Mouse (Mus musculus) embryonic facial prominence, embryonic 12.5 days (tissue): ENCODE results near the gene Tbc1d8. TPM values are rescaled to one million over a fixed set of nuclear protein-coding genes. Genes with fewer than 3 reads are reported as not detected.

ENCODE experiments used
- ATAC-seq: fragments of 200-750 bp; cut with Nextera tagmentation; 2 replicates; pipeline ENCODE4 v1.8.0; 2017; ENCODE audit not compliant: insufficient number of reproducible peaks, insufficient read depth, low FRiP score, low TSS enrichment
- H3K27ac ChIP-seq: fragments of 300-500 bp; sonication (generic); 2 replicates; pipeline ENCODE4 v1.5.1; 2016; ENCODE audit warnings: mild to moderate bottlenecking
- H3K27me3 ChIP-seq: fragments of 300-500 bp; sonication (generic); 2 replicates; pipeline ENCODE4 v1.6.1; 2016; ENCODE audit warnings: mild to moderate bottlenecking, moderate library complexity
- H3K36me3 ChIP-seq: fragments of 300-500 bp; sonication (generic); 2 replicates; pipeline ENCODE4 v1.6.1; 2016; ENCODE audit warnings: mild to moderate bottlenecking
- H3K4me1 ChIP-seq: fragments of 300-500 bp; sonication (generic); 2 replicates; pipeline ENCODE4 v1.6.1; 2016
- H3K4me2 ChIP-seq: fragments of 300-500 bp; sonication (generic); replicated peaks from 2 replicates; pipeline ENCODE4 v1.6.1; 2016; ENCODE audit warnings: mild to moderate bottlenecking, moderate library complexity
- H3K4me3 ChIP-seq: fragments of 300-500 bp; sonication (generic); 2 replicates; pipeline ENCODE4 v1.5.1; 2016; ENCODE audit warnings: mild to moderate bottlenecking
- H3K9ac ChIP-seq: fragments of 300-500 bp; sonication (generic); 2 replicates; pipeline ENCODE4 v1.6.1; 2016; ENCODE audit warnings: mild to moderate bottlenecking, moderate library complexity
- H3K9me3 ChIP-seq: fragments of 300-500 bp; sonication (generic); 2 replicates; pipeline ENCODE4 v1.6.1; 2016; ENCODE audit warnings: mild to moderate bottlenecking, moderate library complexity
- WGBS: fragments of 180-500 bp; shearing (Covaris S2); methylation state at CpG from one replicate; pipeline ENCODE4 v1.1.7; 2016; 5-methylcytosine and 5-hydroxymethylcytosine counted together
- polyA plus RNA-seq: library from polyadenylated mRNA; unstranded; fragments of >200 nt; fragmentation: Nextera tagmentation; extraction: Ambion mirVana; gene quantifications from 2 replicates; pipeline ENCODE4 v1.2.1, GENCODE M21; 2016

The Tbc1d8 gene
- polyA plus RNA-seq, 1 experiment from 2014 or later: 9.4 TPM

- H3K4me1 ChIP-seq: peaks cover 11% of the 10 kb centered on the region; the same call in 1 of the 2 replicates
- H3K36me3 ChIP-seq: no peaks in the 10 kb centered on the region
- H3K9me3 ChIP-seq: no peaks in the 10 kb centered on the region
- 86% methylated on average over 1 of the region's 1 CpGs for WGBS
- no peak overlapping the region for H3K9ac ChIP-seq
- no peak overlapping the region for H3K4me2 ChIP-seq
- no peak overlapping the region for H3K27ac ChIP-seq
- no peak overlapping the region for H3K4me3 ChIP-seq
- peaks cover 19% of the 10 kb centered on the region for H3K27me3 ChIP-seq
- ATAC-seq: no peak
Observed at GRCm38 (mm10) chr1:39476341-39476740, 2.2 kb downstream of the Tbc1d8 start.

GRCm38 (mm10) chr1:39474516-39474915, 4.0 kb downstream of the Tbc1d8 start:
- Histone ChIP-seq H3K27ac (no peak overlapping the region), H3K9ac (no peak overlapping the region), H3K9me3 (no peaks in the 10 kb centered on the region), H3K4me2 (no peak overlapping the region), H3K36me3 (no peaks in the 10 kb centered on the region), H3K4me3 (no peak overlapping the region), H3K27me3 (peaks cover 19% of the 10 kb centered on the region), H3K4me1 (peaks cover 11% of the 10 kb centered on the region; the same call in 1 of the 2 replicates)
- WGBS: 77% methylated on average over 9 of the region's 9 CpGs
- no peak for ATAC-seq

DNA sequence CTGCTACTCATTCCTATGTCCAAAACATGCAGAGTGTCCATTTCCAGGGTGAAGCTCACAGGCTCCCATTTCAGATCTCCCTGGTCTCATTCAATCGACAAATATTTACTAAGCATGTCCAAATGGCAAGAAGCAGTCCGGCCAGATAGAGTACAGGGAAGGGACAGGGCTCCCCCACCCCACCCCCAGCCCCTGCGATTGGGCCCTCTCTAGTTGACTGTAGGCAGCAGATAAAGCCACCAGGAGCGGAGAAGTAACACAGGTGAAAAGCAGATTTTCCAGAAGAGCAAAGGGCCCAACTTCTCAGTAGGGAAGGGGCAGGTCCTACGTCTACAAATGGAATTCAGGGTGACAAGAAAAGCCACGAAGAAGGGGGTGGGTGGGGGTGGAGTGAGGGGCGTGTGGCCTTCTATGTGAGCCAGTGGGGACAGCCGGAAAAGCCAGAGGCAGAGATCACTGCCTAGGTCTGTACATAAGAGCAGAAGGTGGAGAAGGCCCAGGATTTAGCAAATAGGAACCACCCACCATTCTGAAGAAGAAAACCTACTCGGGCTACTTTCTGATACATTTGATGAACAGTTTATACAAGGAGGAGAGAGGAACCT, 7.2 kb downstream of the Tbc1d8 start:
- Histone ChIP-seq H3K27me3 (peaks cover 2% of the 10 kb centered on the region; the same call in 1 of the 2 replicates), H3K4me1 (no peaks in the 10 kb centered on the region), H3K9me3 (no peaks in the 10 kb centered on the region), H3K4me2 (no peak overlapping the region), H3K9ac (no peak overlapping the region), H3K36me3 (no peaks in the 10 kb centered on the region), H3K27ac (no peak overlapping the region), H3K4me3 (no peak overlapping the region)
- WGBS: 75% methylated on average over 9 of the region's 9 CpGs
- no peak for ATAC-seq

DNA sequence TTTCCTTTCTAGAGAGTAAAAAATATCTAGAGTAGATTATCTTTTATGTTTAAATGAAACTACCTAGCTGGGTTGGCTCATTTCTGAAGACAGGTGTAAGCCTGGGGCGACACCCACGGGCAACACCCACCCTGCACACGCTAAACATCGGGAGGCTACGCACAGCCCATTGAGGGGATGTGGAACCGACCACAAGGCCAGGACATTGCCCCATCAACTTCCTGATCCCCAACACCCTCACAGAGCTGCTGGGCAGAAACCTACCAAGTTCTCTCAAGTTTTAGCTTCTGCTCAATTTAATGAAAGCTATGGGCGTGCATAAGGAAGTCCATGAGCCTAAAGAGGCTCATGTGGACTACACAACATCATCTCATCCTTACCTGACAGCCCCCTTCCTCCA, 9.6 kb downstream of the Tbc1d8 start:
- ATAC-seq: no peak
- 94% methylated on average over 7 of the region's 7 CpGs for WGBS

DNA sequence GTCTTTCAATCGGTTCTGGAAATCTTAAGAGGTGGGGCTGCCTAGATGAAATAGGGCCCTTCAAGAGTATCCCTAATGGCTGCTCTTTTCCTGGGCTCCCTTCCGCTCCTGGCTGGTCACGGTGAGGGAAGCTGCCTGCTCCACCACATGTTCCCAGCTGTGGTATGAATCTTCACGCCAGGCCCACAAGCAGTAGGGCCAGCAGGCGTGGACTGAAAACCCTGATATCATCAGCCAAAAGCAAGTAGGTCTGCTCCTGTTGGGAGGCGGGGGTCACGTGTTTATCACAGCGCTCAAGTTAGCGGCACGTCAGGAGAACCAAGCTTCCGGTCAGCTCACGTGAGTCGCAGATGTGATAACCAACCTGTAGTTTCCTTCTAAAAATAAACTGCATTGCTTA, 12.0 kb downstream of the Tbc1d8 start:
- Histone ChIP-seq H3K36me3 (no peaks in the 10 kb centered on the region), H3K27ac (no peak overlapping the region), H3K27me3 (no peaks in the 10 kb centered on the region), H3K4me3 (no peak overlapping the region), H3K9ac (no peak overlapping the region), H3K4me1 (no peaks in the 10 kb centered on the region), H3K4me2 (no peak overlapping the region), H3K9me3 (no peaks in the 10 kb centered on the region)
- no peak for ATAC-seq
- 92% methylated on average over 13 of the region's 13 CpGs for WGBS

More for the DNA sequence above, 9.6 kb downstream of the Tbc1d8 start:
- Histone ChIP-seq H3K4me2 (no peak overlapping the region), H3K9me3 (no peaks in the 10 kb centered on the region), H3K9ac (no peak overlapping the region), H3K27me3 (no peaks in the 10 kb centered on the region), H3K36me3 (no peaks in the 10 kb centered on the region), H3K4me1 (no peaks in the 10 kb centered on the region), H3K4me3 (no peak overlapping the region), H3K27ac (no peak overlapping the region)

GRCm38 (mm10) chr1:39464760-39465159, 13.8 kb downstream of the Tbc1d8 start:
- Histone ChIP-seq H3K4me1 (no peaks in the 10 kb centered on the region), H3K4me3 (no peak overlapping the region), H3K27me3 (no peaks in the 10 kb centered on the region), H3K27ac (no peak overlapping the region), H3K4me2 (no peak overlapping the region), H3K9ac (no peak overlapping the region), H3K9me3 (no peaks in the 10 kb centered on the region), H3K36me3 (no peaks in the 10 kb centered on the region)
- ATAC-seq: no peak
- WGBS: 87% methylated on average over 3 of the region's 3 CpGs

DNA sequence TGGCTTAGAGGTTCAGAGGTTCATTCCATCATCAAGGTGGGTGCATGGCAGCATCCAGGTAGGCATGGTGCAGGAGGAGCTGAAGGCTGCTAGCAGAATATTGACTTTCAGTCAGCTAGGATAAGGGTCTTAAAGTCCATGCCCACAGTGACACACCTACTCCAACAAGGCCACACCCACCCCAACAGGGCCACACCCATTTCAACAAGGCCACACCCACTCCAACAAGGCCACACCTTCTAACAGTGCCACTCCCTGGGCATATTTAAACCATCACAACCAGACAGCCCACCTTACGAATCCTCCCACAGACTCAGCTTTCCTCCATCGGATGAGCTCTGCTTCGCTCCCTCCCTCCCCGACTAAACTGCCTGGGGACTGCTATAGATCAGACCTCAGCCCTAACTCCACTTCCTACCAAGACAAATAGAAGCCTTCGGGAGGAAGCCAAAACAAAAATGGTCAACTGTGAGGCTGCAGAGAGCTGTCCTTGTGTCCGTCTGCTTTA, 15.6 kb downstream of the Tbc1d8 start:
- no peak overlapping the region for H3K4me2 ChIP-seq
- H3K4me1 ChIP-seq: no peaks in the 10 kb centered on the region
- H3K9ac ChIP-seq: no peak overlapping the region
- H3K27me3 ChIP-seq: no peaks in the 10 kb centered on the region
- H3K9me3 ChIP-seq: no peaks in the 10 kb centered on the region
- H3K27ac ChIP-seq: no peak overlapping the region
- H3K36me3 ChIP-seq: no peaks in the 10 kb centered on the region
- ATAC-seq: no peak
- H3K4me3 ChIP-seq: no peak overlapping the region
- 84% methylated on average over 6 of the region's 6 CpGs for WGBS

DNA sequence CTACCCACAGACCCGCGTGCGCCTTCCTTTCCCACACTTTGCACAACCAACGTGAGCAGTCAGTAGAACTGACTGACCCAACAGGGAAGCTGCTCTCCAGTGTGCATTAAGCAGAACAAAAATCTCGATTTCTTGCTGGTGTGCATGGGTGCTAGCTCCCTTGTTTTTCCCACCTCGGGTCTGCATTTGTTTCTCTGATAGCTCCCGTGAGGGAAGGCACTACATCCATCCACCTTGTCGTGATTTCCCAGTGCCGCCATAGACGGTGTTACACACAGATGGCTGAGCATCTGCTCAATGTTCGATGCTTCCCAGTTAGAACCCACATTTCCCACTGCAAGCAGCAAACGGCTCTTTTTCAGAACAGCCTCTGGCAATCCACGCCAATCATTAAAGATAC, 16.5 kb downstream of the Tbc1d8 start:
- Histone ChIP-seq H3K36me3 (no peaks in the 10 kb centered on the region), H3K9ac (no peak overlapping the region), H3K4me1 (no peaks in the 10 kb centered on the region), H3K4me3 (no peak overlapping the region), H3K9me3 (no peaks in the 10 kb centered on the region), H3K4me2 (no peak overlapping the region), H3K27ac (no peak overlapping the region), H3K27me3 (no peaks in the 10 kb centered on the region)
- 87% methylated on average over 13 of the region's 13 CpGs for WGBS
- no peak for ATAC-seq

- no peaks in the 10 kb centered on the region for H3K9me3 ChIP-seq
- no peak overlapping the region for H3K27ac ChIP-seq
- no peaks in the 10 kb centered on the region for H3K36me3 ChIP-seq
- no peak overlapping the region for H3K9ac ChIP-seq
- WGBS: 86% methylated on average over 5 of the region's 5 CpGs
- H3K4me3 ChIP-seq: no peak overlapping the region
- H3K27me3 ChIP-seq: no peaks in the 10 kb centered on the region
- H3K4me1 ChIP-seq: 0 out of 2 replicates have a peak, but pooled peaks cover 4% of the 10 kb centered on the region
- no peak for ATAC-seq
- no peak overlapping the region for H3K4me2 ChIP-seq
Observed at GRCm38 (mm10) chr1:39460495-39460894, 18.1 kb downstream of the Tbc1d8 start.

DNA sequence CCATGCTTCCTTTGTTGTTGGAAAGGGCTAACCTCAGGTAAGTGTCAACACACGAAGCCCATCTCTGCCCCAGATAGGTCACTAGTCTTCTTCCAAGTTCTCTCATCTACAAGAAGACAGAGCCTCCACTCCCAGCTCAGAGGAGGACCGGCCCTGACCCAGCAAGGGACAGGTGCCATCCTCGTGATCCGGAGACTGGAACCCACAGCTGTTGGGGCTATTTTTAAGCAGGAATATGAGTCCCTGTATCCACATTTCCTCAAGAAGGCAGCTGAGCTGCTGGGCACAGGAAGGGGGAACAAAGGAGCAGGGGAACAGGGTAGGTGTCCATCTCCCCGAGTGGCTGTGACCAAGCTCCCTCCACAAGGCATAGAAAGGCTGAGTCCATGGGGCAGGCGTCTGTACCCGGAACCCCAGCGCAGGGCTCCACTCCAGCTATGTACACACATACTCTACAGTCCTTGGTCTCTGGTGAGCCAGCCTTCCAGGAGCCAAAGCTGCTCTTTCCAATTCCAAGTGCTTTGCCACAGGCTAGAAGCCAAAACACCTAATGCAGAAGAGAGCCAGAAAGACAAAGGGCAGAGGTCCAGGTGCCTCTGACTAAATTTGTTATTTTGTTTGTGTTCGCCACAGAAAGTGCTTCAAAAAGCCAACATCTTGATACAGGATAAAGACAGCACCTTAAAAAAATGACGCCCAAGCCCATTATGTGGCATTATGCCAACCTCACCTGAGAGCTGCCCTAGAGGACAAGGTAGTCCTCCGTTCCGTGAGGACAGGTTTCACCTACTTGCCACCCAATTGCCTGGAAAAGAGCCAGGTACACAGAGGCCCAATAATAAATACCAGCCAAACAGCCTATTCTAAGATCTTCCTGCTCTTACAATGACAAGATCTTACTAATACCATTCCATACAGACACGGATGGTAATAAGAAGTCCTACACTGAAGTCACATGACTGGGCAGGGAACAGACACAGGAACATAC, 20.4 kb downstream of the Tbc1d8 start:
- Histone ChIP-seq H3K27ac (no peak overlapping the region), H3K4me1 (peaks cover 20% of the 10 kb centered on the region; the same call in 1 of the 2 replicates), H3K4me2 (no peak overlapping the region), H3K9me3 (no peaks in the 10 kb centered on the region), H3K36me3 (no peaks in the 10 kb centered on the region), H3K9ac (no peak overlapping the region), H3K27me3 (no peaks in the 10 kb centered on the region), H3K4me3 (no peak overlapping the region)
- ATAC-seq: no peak
- 86% methylated on average over 13 of the region's 13 CpGs for WGBS

- Histone ChIP-seq H3K36me3 (no peaks in the 10 kb centered on the region), H3K4me3 (no peak overlapping the region), H3K9me3 (no peaks in the 10 kb centered on the region), H3K27ac (no peak overlapping the region), H3K27me3 (no peaks in the 10 kb centered on the region), H3K4me1 (peaks cover 20% of the 10 kb centered on the region; the same call in 1 of the 2 replicates), H3K9ac (no peak overlapping the region), H3K4me2 (no peak overlapping the region)
- no peak for ATAC-seq
- 79% methylated on average over 5 of the region's 5 CpGs for WGBS
Observed at GRCm38 (mm10) chr1:39456421-39456853, 22.1 kb downstream of the Tbc1d8 start.
